Mouse (Mus musculus): ENCODE measurements at regions not wholly inside any gene's neighbourhood (a gene's known extent, or its start where the extent isn't known, plus 50 kb on each side); places are given as distances from the start of the nearest gene placed in this dataset.

DNA sequence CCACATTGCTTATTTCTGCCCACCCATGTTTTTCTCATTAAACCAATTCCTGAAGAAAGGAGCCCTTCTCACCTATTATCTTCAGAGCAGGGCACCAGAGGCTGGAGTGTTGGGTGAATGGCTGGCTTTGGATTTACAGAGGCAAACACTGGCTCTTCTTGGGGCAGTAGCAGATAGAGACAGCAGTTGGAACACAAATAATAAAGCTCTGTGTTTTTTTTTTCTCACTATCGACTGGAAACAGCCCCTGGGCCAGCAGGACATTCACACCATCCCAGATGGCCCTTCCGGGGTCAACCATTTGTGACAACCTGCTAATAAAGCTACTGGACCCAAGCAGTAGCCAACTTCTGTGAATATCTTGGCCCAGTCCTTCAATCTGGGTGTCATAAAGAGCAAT lies 85.7 kb upstream of the Foxc1 start:
- no peak for ATAC-seq (ENCODE audit: low FRiP score, low TSS enrichment)
- H3K4me1 ChIP-seq (ENCODE audit: control insufficient read depth, insufficient read depth, low read length) = no peaks in the 10 kb centered on the region
- no peaks in the 10 kb centered on the region for H3K27me3 ChIP-seq (ENCODE audit: control insufficient read depth, insufficient read depth, low read length)
- H3K36me3 ChIP-seq (ENCODE audit: control insufficient read depth, insufficient read depth, low read length) = no peaks in the 10 kb centered on the region
- no peak overlapping the region for H3K27ac ChIP-seq (ENCODE audit: low read depth, low read length)
- H3K9ac ChIP-seq (ENCODE audit: low read depth, low read length) = no peak overlapping the region
- H3K4me3 ChIP-seq (ENCODE audit: low read length) = no peak overlapping the region
- WGBS = 29% methylated on average over 2 of the region's 2 CpGs
- H3K4me2 ChIP-seq (replicated peaks; ENCODE audit: low read depth, low read length) = no peak overlapping the region
- no peaks in the 10 kb centered on the region for H3K9me3 ChIP-seq (ENCODE audit: control insufficient read depth, low read length)

GRCm38 (mm10) chr13:31728862-31729261 lies 77.6 kb upstream of the Foxc1 start:
- ATAC-seq (ENCODE audit: low FRiP score, low TSS enrichment) = no peak
- Histone ChIP-seq H3K9me3 (ENCODE audit: control insufficient read depth, low read length) (no peaks in the 10 kb centered on the region), H3K27me3 (ENCODE audit: control insufficient read depth, insufficient read depth, low read length) (no peaks in the 10 kb centered on the region), H3K4me1 (ENCODE audit: control insufficient read depth, insufficient read depth, low read length) (no peaks in the 10 kb centered on the region), H3K27ac (ENCODE audit: low read depth, low read length) (no peak overlapping the region), H3K4me2 (replicated peaks; ENCODE audit: low read depth, low read length) (no peak overlapping the region), H3K9ac (ENCODE audit: low read depth, low read length) (no peak overlapping the region), H3K4me3 (ENCODE audit: low read length) (no peak overlapping the region), H3K36me3 (ENCODE audit: control insufficient read depth, insufficient read depth, low read length) (no peaks in the 10 kb centered on the region)
- WGBS = 90% methylated on average over 2 of the region's 2 CpGs

DNA sequence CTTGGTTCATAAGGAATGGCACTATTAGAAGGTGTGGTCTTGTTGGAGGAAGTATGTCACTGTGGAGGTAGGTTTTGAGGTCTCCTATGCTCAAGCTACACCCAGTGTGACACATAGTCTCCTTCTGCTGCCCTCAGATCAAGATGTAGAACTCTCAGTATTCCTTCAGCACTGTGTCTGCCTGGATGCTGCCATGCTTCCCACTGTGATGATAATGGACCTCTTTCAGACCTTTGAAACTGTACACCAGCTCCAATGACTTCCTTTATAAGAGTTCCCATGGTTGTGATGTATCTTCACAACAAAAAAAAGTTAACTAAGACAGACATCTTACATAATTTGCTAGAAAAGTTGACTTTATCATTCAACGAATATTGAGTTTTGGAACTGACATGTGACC lies 60.2 kb upstream of the Foxc1 start:
- no peak for ATAC-seq (ENCODE audit: low FRiP score, low TSS enrichment)
- Histone ChIP-seq H3K36me3 (ENCODE audit: control insufficient read depth, insufficient read depth, low read length) (no peaks in the 10 kb centered on the region), H3K27me3 (ENCODE audit: control insufficient read depth, insufficient read depth, low read length) (no peaks in the 10 kb centered on the region), H3K9me3 (ENCODE audit: control insufficient read depth, low read length) (no peaks in the 10 kb centered on the region), H3K4me2 (replicated peaks; ENCODE audit: low read depth, low read length) (no peak overlapping the region), H3K9ac (ENCODE audit: low read depth, low read length) (no peak overlapping the region), H3K4me3 (ENCODE audit: low read length) (no peak overlapping the region), H3K4me1 (ENCODE audit: control insufficient read depth, insufficient read depth, low read length) (no peaks in the 10 kb centered on the region), H3K27ac (ENCODE audit: low read depth, low read length) (no peak overlapping the region)
- WGBS = 88% methylated on average over 1 of the region's 1 CpGs

All from kidney, embryonic 14.5 days (tissue).